Mouse (Mus musculus) erythroblast, embryonic 14.5 days (primary cell): ENCODE results near the gene Nudt22.

Source experiments
- GATA1 ChIP-seq: IDR thresholded peaks from 2 replicates; pipeline ENCODE4 v1.6.1; 2012; ENCODE audit warnings: low read length, inconsistent platforms, mixed read lengths
- TAL1 ChIP-seq: IDR thresholded peaks from 3 replicates; pipeline ENCODE4 v1.6.1; 2012; ENCODE audit warnings: low read length, inconsistent platforms, mixed read lengths

DNA sequence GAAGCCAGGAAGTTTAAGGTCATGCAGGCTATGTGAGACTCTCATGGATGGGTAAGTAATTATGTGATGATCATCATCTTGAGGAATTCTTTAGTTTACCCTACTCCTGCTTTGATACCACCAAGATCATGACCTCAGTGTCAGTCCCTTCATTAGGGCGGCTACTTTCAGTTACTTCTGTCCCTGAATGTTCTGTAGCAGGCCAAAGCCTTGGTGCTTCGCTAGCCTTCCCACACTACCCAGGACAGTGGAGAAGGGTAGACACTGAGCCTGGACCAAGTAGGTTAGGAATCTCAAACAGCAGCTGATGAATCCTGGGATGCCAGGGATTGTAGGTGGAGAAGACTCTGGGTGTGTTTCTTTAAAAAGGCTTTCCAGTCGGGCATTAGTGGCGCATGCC is 14.5 kb downstream of the Nudt22 start:
- TF ChIP-seq TAL1 (no peak), GATA1 (no peak)
